Mouse (Mus musculus) forebrain, postnatal 0 days (tissue): ENCODE measurements around the gene Tspan9. TPM values are rescaled to one million over a fixed set of nuclear protein-coding genes. Genes with fewer than 3 reads are reported as not detected.

Experiments
- ATAC-seq: fragments of 200-750 bp; cut with Nextera tagmentation; 2 replicates; pipeline ENCODE4 v1.8.0; 2017; ENCODE audit warnings: mild to moderate bottlenecking, moderate library complexity
- DNase-seq: peaks from one replicate; pipeline ENCODE4 v3.0.0-alpha.2; 2015
- H3K27ac ChIP-seq: fragments of 300-500 bp; sonication (generic); 2 replicates; pipeline ENCODE4 v1.5.1; 2014; ENCODE audit warnings: low read depth, mild to moderate bottlenecking, antibody characterized with exemption, low read length, moderate library complexity, mixed read lengths
- H3K27me3 ChIP-seq: fragments of 300-500 bp; sonication (generic); 2 replicates; pipeline ENCODE4 v1.6.1; 2014; ENCODE audit warnings: mild to moderate bottlenecking, low read length, mixed read lengths; ENCODE audit not compliant: insufficient read depth
- H3K36me3 ChIP-seq: fragments of 300-500 bp; sonication (generic); 2 replicates; pipeline ENCODE4 v1.6.1; 2014; ENCODE audit warnings: mild to moderate bottlenecking, moderate library complexity; ENCODE audit not compliant: insufficient read depth
- H3K4me1 ChIP-seq: fragments of 300-500 bp; sonication (generic); 2 replicates; pipeline ENCODE4 v1.6.1; 2014; ENCODE audit warnings: antibody characterized with exemption; ENCODE audit not compliant: insufficient read depth
- H3K4me2 ChIP-seq: fragments of 300-500 bp; sonication (generic); 2 replicates; pipeline ENCODE4 v1.6.1; 2014; ENCODE audit warnings: low read depth, mild to moderate bottlenecking, moderate library complexity
- H3K4me3 ChIP-seq: fragments of 300-500 bp; sonication (generic); 2 replicates; pipeline ENCODE4 v1.5.1; 2014; ENCODE audit warnings: low read depth, low read length, mixed read lengths
- H3K9ac ChIP-seq: fragments of 300-500 bp; sonication (generic); 2 replicates; pipeline ENCODE4 v1.6.1; 2014; ENCODE audit warnings: mild to moderate bottlenecking
- H3K9me3 ChIP-seq: fragments of 300-500 bp; sonication (generic); 2 replicates; pipeline ENCODE4 v1.6.1; 2016; ENCODE audit warnings: low read length
- CTCF ChIP-seq: sonication (generic); IDR thresholded peaks from 2 replicates; pipeline ENCODE4 v1.5.1; 2016; ENCODE audit warnings: antibody characterized with exemption, control low read depth, low read depth
- WGBS: fragments of 180-500 bp; shearing (Covaris S2); extraction: QIAGEN DNeasy Blood & Tissue Kit; methylation state at CpG from one replicate; pipeline ENCODE4 v1.1.7; 2014; 5-methylcytosine and 5-hydroxymethylcytosine counted together
- polyA plus RNA-seq: library from polyadenylated mRNA; unstranded; fragments of >200 nt; fragmentation: Nextera tagmentation; extraction: Ambion mirVana; gene quantifications from 2 replicates; pipeline ENCODE4 v1.2.1, GENCODE M21; 2015
- total RNA-seq: library from RNA; depleted of rRNA; stranded (reverse); fragments of >200 nt; gene quantifications from 2 replicates; pipeline ENCODE4 v1.2.3, GENCODE M21; 2014

Gene Tspan9
- total and polyA plus RNA-seq, 2 experiments from 2014 or later = 63.9 to 150 TPM

DNA sequence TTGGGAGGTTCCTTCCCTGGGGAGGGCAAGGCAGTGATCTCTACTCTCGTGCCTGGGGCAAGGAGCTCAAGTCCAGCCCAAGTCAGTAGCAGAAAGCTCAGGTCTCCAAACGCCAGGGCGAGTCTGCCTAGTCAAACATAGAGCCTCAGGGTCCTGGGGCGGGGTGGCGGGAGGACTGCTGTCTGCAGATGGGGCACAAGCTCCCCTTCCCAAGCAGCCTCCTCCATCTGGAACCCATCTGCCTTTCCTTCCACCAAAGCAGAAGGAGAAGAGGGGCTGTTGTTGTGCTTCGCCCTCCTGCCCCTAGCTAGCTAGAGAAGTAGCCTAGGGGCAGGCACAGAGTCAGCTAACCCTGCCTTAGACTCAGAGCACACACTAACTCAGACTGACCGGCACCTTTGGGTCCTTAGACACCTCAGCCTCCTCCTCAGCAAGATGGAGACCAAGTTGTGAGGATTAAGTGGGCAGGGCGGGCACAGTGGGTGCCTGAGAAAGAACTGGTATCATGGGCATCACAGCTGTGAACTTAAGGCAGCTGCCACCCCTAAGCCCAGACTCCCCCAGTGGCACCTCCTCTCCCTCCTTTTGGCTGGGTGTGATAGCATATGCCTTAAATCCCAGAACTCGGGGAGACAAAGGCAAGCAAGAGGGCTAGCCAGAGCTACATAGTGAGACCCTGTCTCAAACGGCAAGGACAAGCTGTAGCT lies 26.4 kb downstream of the Tspan9 start:
- Histone ChIP-seq H3K4me2 (no peak overlapping the region), H3K4me3 (no peak overlapping the region), H3K27ac (no peak overlapping the region), H3K9me3 (no peaks in the 10 kb centered on the region), H3K9ac (no peak overlapping the region), H3K27me3 (no peaks in the 10 kb centered on the region), H3K36me3 (no peaks in the 10 kb centered on the region), H3K4me1 (peaks cover 9% of the 10 kb centered on the region; the same call in 1 of the 2 replicates)
- DNase-seq = no peak
- WGBS = 72% methylated on average over 10 of the region's 10 CpGs
- no peak for TF ChIP-seq CTCF
- no peak for ATAC-seq

DNA sequence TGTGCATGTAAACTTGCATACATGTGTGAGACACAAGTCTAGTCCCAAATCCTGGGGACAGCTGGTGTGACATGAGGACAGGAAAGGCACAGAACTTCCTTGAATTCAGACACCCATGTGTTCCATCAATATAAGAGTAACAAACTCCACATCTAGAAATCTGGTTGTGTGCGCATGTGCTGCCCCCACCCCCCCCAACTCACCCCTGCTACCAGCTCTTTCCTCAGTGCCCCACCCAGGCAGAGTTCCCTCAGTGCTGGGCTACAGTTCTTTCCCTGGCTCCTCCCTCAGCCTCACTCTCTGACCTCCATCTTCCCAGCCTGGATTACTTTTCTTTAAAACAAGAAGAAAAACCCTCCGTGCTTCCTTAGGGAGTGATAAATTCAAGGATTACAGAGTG lies 27.1 kb downstream of the Tspan9 start:
- no peak for DNase-seq
- peak; percentile 30; the same call in 1 of the 2 replicates for ATAC-seq
- no peaks in the 10 kb centered on the region for H3K9me3 ChIP-seq
- TF ChIP-seq CTCF = no peak
- H3K27me3 ChIP-seq = no peaks in the 10 kb centered on the region
- H3K4me2 ChIP-seq = no peak overlapping the region
- no peaks in the 10 kb centered on the region for H3K36me3 ChIP-seq
- no peak overlapping the region for H3K4me3 ChIP-seq
- 69% methylated on average over 2 of the region's 2 CpGs for WGBS
- H3K27ac ChIP-seq = no peak overlapping the region
- H3K9ac ChIP-seq = no peak overlapping the region
- peaks cover 8% of the 10 kb centered on the region; the same call in 1 of the 2 replicates for H3K4me1 ChIP-seq

DNA sequence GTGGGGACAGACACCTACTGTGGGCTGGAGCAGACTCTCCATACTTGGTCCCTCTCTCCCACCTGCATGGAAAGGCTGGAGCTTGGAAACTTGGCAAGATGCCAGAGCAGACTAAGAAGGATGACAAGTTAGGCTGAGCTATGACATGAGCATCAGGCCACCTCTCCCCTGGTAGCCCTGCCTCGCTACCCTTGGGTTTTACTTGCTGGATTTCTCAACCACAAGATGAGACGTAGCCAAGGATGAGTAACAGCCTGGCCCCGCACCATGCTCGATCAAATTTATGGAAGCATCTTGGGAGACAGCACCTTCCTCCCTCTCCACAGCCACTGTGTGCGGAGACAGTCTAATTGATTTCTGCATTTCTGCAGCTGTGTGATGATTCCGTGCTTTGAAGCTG lies 28.3 kb downstream of the Tspan9 start:
- Histone ChIP-seq H3K36me3 (no peaks in the 10 kb centered on the region), H3K9ac (no peak overlapping the region), H3K4me1 (peaks cover 8% of the 10 kb centered on the region; the same call in 1 of the 2 replicates), H3K27me3 (no peaks in the 10 kb centered on the region), H3K27ac (peak overlapping the region; percentile 9; the same call in 1 of the 2 replicates), H3K4me3 (no peak overlapping the region), H3K9me3 (no peaks in the 10 kb centered on the region), H3K4me2 (no peak overlapping the region)
- WGBS = 67% methylated on average over 6 of the region's 6 CpGs
- DNase-seq = no peak
- no peak for ATAC-seq
- no peak for TF ChIP-seq CTCF

DNA sequence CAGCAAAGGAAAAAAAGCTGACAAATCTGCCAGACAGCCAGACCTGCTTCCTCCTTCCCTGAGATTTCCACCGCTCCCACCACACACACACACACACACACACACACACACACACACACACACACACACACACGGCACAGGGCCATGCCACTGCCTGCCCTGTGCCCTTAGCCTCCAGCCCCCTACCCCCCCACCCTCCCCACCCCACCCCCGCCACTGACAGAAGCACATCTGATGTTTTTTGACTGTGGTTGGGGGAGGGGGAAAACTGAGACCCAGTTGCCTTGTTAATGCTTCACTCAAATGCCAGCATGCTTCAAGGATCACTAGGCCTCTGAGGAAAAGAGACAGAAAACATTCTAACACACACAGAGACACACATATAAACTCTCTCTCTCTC lies 30.8 kb downstream of the Tspan9 start:
- peaks cover 8% of the 10 kb centered on the region; the same call in 1 of the 2 replicates for H3K4me1 ChIP-seq
- TF ChIP-seq CTCF = no peak
- no peak overlapping the region for H3K4me3 ChIP-seq
- H3K36me3 ChIP-seq = no peaks in the 10 kb centered on the region
- ATAC-seq (0 out of 2 replicates have a peak, but pooled peaks have one; percentile 9), DNase-seq (no peak)
- WGBS = 30% methylated on average over 3 of the region's 3 CpGs
- H3K4me2 ChIP-seq = no peak overlapping the region
- no peak overlapping the region; the same call in 1 of the 2 replicates for H3K27ac ChIP-seq
- H3K9ac ChIP-seq = no peak overlapping the region
- H3K9me3 ChIP-seq = no peaks in the 10 kb centered on the region
- H3K27me3 ChIP-seq = no peaks in the 10 kb centered on the region

DNA sequence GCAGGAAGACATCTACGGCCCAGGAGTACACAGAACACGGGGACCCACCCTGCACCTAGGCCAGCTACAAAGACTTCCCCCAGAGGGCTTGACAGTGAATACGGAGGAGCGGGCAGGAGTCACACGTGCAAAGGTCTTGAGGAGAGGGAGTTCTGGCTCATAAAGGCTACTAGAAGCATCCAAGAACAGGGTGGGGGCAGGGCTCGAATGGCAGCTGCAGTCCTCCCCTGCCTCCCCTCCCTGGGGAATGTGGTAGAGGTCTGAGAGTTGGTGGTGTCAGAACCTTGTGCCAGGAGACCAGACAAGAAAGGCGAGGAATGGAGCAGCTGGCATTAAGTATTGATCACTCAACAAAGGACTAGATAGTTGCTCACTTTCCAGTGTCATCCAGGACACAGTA lies 31.6 kb downstream of the Tspan9 start:
- Histone ChIP-seq H3K27ac (no peak overlapping the region), H3K9me3 (no peaks in the 10 kb centered on the region), H3K4me1 (peaks cover 8% of the 10 kb centered on the region; the same call in 1 of the 2 replicates), H3K27me3 (no peaks in the 10 kb centered on the region), H3K36me3 (no peaks in the 10 kb centered on the region), H3K4me3 (no peak overlapping the region), H3K4me2 (no peak overlapping the region), H3K9ac (no peak overlapping the region)
- no peak for DNase-seq
- no peak for ATAC-seq
- WGBS = 67% methylated on average over 7 of the region's 7 CpGs
- no peak for TF ChIP-seq CTCF

DNA sequence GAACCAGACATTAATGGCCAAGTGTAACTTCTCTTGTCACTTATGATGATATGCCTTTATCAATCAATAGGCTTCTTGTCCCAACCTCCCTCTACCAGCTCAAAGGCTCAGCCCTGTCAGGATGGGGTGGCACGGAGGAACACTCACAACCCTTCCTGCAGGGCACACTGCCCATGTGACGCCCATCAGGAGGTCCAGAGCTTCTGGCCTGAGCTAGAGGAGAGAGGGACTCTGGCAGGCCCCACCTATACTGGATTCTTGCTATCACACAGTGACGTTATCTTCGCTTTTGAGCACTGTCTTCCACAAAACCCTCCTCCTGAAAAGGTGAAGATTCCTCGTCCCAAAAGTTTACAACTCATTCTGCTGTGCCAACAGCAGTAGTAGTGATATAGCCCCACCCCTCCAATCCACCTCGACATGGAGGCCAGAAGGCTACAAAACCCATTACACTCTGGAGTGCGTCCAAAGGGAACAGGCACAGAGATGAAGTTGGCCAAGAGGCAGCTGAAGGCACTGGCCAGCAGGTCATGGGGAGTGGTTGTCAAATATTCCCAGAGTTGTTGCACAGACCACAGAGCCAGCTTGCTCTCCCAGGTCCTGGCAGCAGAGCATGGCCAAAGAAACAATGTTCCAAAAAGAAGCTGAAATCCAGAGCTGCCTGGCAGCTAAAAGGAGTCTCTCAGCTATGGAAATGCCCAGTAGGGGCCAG lies 34.9 kb downstream of the Tspan9 start:
- Histone ChIP-seq H3K27me3 (no peaks in the 10 kb centered on the region), H3K9ac (no peak overlapping the region), H3K9me3 (no peaks in the 10 kb centered on the region), H3K4me3 (no peak overlapping the region), H3K27ac (no peak overlapping the region), H3K4me2 (no peak overlapping the region), H3K4me1 (peaks cover 12% of the 10 kb centered on the region; the same call in 1 of the 2 replicates), H3K36me3 (no peaks in the 10 kb centered on the region)
- 83% methylated on average over 7 of the region's 7 CpGs for WGBS
- DNase-seq = no peak
- TF ChIP-seq CTCF = no peak
- no peak for ATAC-seq

DNA sequence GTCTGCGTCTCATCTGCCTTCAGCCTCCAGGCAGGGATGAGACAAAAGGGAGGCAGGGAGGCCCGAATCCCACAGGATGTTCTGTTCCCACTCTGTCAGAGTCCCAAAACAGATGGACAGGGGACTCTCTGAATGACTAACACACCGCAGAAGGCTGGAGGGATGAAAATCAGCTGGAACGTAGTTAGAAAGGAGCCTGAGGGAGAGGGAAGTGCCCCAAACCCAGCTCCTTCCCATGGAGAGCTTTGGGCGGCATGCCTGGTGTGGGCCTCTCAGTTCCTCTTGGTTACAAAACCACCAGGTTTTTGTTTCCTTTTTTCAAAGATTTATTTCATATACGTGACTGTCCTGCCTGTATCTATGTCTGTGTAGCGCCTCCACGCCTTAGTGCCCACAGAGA lies 35.7 kb downstream of the Tspan9 start:
- H3K9ac ChIP-seq = no peak overlapping the region
- no peaks in the 10 kb centered on the region for H3K9me3 ChIP-seq
- no peaks in the 10 kb centered on the region for H3K36me3 ChIP-seq
- H3K4me1 ChIP-seq = peaks cover 12% of the 10 kb centered on the region; the same call in 1 of the 2 replicates
- H3K27me3 ChIP-seq = no peaks in the 10 kb centered on the region
- no peak for TF ChIP-seq CTCF
- H3K4me3 ChIP-seq = no peak overlapping the region
- H3K4me2 ChIP-seq = no peak overlapping the region
- WGBS = 84% methylated on average over 8 of the region's 8 CpGs
- H3K27ac ChIP-seq = no peak overlapping the region
- DNase-seq = no peak
- ATAC-seq = no peak
